In genomic region chr5:120176246-120177065, GRCm38 (mm10) we compare ENCODE assay signal across 15 mouse cellular contexts.
A peak's percentile ranks its signal among the peaks of the same experiment; 100 is the strongest.
DNase-seq lines count a peak whose midpoint lies in the region; ATAC-seq lines count a peak whose summit lies in the region.
"Had no signal": no experiment of that assay in that cellular context is flagged by ENCODE, and none has a peak within 500 bp of the region (broad histone marks: within the 10 kb centered on the region; RNA-seq: fewer than 3 reads in every experiment).

No protein-coding gene starts in this region.

- no peak overlapping the region for H3K4me2 ChIP-seq in midbrain, embryonic 15.5 days
- H3K4me2 ChIP-seq: limb, embryonic 15.5 days; midbrain, embryonic 11.5 days had no signal

- H3K36me3 ChIP-seq in midbrain, embryonic 15.5 days (replicated peaks) = no peaks in the 10 kb centered on the region
- peaks cover 55% of the 10 kb centered on the region for H3K36me3 ChIP-seq in midbrain, embryonic 10.5 days

- DNase-seq in adrenal gland, adult 2 months = peak; percentile 55
- DNase-seq in adrenal gland, adult 18-20 months (ENCODE audit: low spot score in 2 of 2) = no peak
- DNase-seq in midbrain, embryonic 10.5 days (ENCODE audit: low spot score) = no peak
- DNase-seq in gastrocnemius, postnatal 14 days = peak; percentile 71
- DNase-seq in embryo, embryonic 10.5 days (ENCODE audit: low spot score) = no peak
- DNase-seq in neural tube, embryonic 10.5 days (ENCODE audit: extremely low spot score, low spot score) = no peak
- no peak for DNase-seq in kidney, adult 18-20 months
- DNase-seq: embryo, embryonic 11 days; kidney, adult 2 months; right cerebral cortex, adult 18-20 months had no signal

- H3K27ac ChIP-seq in midbrain, embryonic 15.5 days = peak overlapping the region; percentile 80; the same call in 1 of the 2 replicates
- no peak overlapping the region for H3K27ac ChIP-seq in midbrain, embryonic 10.5 days (replicated peaks)
- H3K27ac ChIP-seq: hindbrain, embryonic 10.5 days; limb, embryonic 15.5 days had no signal

- H3K27me3 ChIP-seq in midbrain, embryonic 15.5 days (replicated peaks) = no peaks in the 10 kb centered on the region
- no peaks in the 10 kb centered on the region for H3K27me3 ChIP-seq in midbrain, embryonic 10.5 days (ENCODE audit: low read depth, poor library complexity, severe bottlenecking)
- H3K27me3 ChIP-seq: limb, embryonic 15.5 days had no signal

- H3K9me3 ChIP-seq in midbrain, embryonic 15.5 days = no peaks in the 10 kb centered on the region
- no peaks in the 10 kb centered on the region; the same call in 1 of the 2 replicates for H3K9me3 ChIP-seq in midbrain, embryonic 10.5 days (replicated peaks)
- H3K9me3 ChIP-seq: hindbrain, embryonic 10.5 days; limb, embryonic 15.5 days had no signal

- ATAC-seq in midbrain, embryonic 15.5 days (replicated peaks) = no peak

- no peak overlapping the region for H3K4me3 ChIP-seq in midbrain, embryonic 15.5 days
- no peak overlapping the region for H3K4me3 ChIP-seq in midbrain, embryonic 10.5 days
- H3K4me3 ChIP-seq: erythroblast, embryonic 14.5 days; hindbrain, embryonic 10.5 days; limb, embryonic 15.5 days had no signal

- H3K9ac ChIP-seq in midbrain, embryonic 15.5 days = no peak overlapping the region
- H3K9ac ChIP-seq: limb, embryonic 15.5 days had no signal

- intact Hi-C loops in gastrocnemius, postnatal 14 days (cut with DNase I; ENCODE audit: low total_unique reads) = no loop called here

- H3K4me1 ChIP-seq in midbrain, embryonic 15.5 days = peaks cover 47% of the 10 kb centered on the region
- H3K4me1 ChIP-seq in midbrain, embryonic 10.5 days = peaks cover 36% of the 10 kb centered on the region

- 94% methylated on average over 13 of the region's 13 CpGs for WGBS in midbrain, embryonic 15.5 days
- 93% methylated on average over 13 of the region's 13 CpGs for WGBS in midbrain, embryonic 10.5 days

Comparison
In these comparisons a context has a peak if more than half of its experiments do, and no peak if none do; other contexts are left out.
1. DNase-seq: peak in adrenal gland, adult 2 months (single experiment) and gastrocnemius, postnatal 14 days (single experiment); none in adrenal gland, adult 18-20 months (0 of 2), midbrain, embryonic 10.5 days (single experiment), embryo, embryonic 10.5 days (single experiment), neural tube, embryonic 10.5 days (single experiment) and kidney, adult 18-20 months (single experiment).